Mouse (Mus musculus): ENCODE results near the gene Tspyl3.
A peak's percentile ranks its signal among the peaks of the same experiment; 100 is the strongest.

DNA sequence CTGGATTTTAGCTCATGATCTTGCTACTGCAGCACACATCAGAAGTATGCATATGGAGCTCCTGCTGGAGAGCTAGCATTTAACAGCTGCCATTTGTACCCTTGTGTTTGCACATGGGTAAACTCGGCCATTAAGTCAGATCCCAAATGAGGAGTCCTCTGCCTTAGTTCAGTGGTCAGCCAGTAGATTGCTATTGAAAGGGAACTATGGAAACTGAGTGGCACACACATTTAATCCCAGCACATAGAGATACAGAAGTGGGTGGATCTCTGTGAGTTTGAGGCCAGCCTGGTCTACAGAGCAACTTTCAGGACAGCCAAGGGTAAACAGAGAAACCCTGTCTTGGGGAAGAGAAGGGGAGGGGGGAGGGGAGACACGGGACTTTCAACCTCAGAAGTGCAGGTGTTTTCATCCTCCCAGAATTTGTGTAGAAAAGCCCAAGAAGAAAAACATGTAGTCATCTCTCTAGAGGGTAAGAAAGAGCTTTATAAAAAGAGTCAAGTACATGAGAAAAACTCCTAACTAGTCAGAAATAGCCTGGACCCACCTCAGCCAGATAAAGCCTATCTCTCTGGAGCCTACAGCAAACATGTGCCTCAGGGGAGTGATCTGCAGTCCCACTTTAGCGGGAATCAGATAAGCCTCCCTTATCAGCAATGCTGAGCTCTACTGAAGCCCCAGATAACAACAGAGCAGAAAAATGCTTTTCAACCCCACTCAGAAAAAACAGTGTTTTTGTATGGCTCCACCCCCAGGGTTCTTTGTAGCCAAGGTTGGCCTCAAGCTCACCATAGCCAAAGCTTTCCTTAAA lies 34.8 kb upstream of the Tspyl3 start:
- TF ChIP-seq CTCF (IDR thresholded peaks at IDR 0.05; ENCODE audit: low read depth) (no peak), EP300 (IDR thresholded peaks at IDR 0.05; ENCODE audit: low read depth) (peak; percentile 86)

Data from liver, postnatal 0 days (tissue).